15 mouse cellular contexts compared by ENCODE assay signal in genomic region chr16:45333678-45334375, GRCm38 (mm10).
DNase-seq lines count a peak whose midpoint lies in the region; ATAC-seq lines count a peak whose summit lies in the region.
"Had no signal": no experiment of that assay in that cellular context is flagged by ENCODE, and none has a peak within 500 bp of the region (broad histone marks: within the 10 kb centered on the region; RNA-seq: fewer than 3 reads in every experiment).

No protein-coding gene starts in this region.

- no peak overlapping the region for H3K4me3 ChIP-seq in embryonic facial prominence, embryonic 11.5 days (ENCODE audit: low read depth, low read length)
- H3K4me3 ChIP-seq in embryonic facial prominence, embryonic 10.5 days: no peak overlapping the region
- H3K4me3 ChIP-seq in kidney, embryonic 14.5 days (ENCODE audit: low read length): no peak overlapping the region
- no peak overlapping the region for H3K4me3 ChIP-seq in midbrain, embryonic 11.5 days (ENCODE audit: low read depth, low read length)
- H3K4me3 ChIP-seq in midbrain, embryonic 16.5 days (ENCODE audit: low read depth, low read length): no peak overlapping the region
- H3K4me3 ChIP-seq: heart, embryonic 13.5 days; liver, embryonic 13.5 days had no signal

- no peaks in the 10 kb centered on the region for H3K9me3 ChIP-seq in embryonic facial prominence, embryonic 11.5 days (replicated peaks; ENCODE audit: control insufficient read depth, low read length)
- H3K9me3 ChIP-seq in embryonic facial prominence, embryonic 10.5 days: no peaks in the 10 kb centered on the region
- H3K9me3 ChIP-seq in kidney, embryonic 14.5 days (ENCODE audit: control insufficient read depth, low read length): no peaks in the 10 kb centered on the region
- no peaks in the 10 kb centered on the region for H3K9me3 ChIP-seq in midbrain, embryonic 11.5 days (ENCODE audit: control insufficient read depth, low read length)
- no peaks in the 10 kb centered on the region for H3K9me3 ChIP-seq in midbrain, embryonic 16.5 days (replicated peaks; ENCODE audit: control insufficient read depth, low read length, poor library complexity, severe bottlenecking)
- H3K9me3 ChIP-seq: heart, embryonic 13.5 days; liver, embryonic 13.5 days had no signal

- H3K27me3 ChIP-seq in embryonic facial prominence, embryonic 11.5 days (ENCODE audit: control insufficient read depth, insufficient read depth, low read length): no peaks in the 10 kb centered on the region
- H3K27me3 ChIP-seq in embryonic facial prominence, embryonic 10.5 days (replicated peaks; ENCODE audit: low read depth, poor library complexity, severe bottlenecking): no peaks in the 10 kb centered on the region
- no peaks in the 10 kb centered on the region for H3K27me3 ChIP-seq in kidney, embryonic 14.5 days (ENCODE audit: control insufficient read depth, insufficient read depth, low read length)
- H3K27me3 ChIP-seq in midbrain, embryonic 11.5 days (ENCODE audit: control insufficient read depth, insufficient read depth, low read length): no peaks in the 10 kb centered on the region
- H3K27me3 ChIP-seq in midbrain, embryonic 16.5 days (ENCODE audit: control insufficient read depth, insufficient read depth, low read depth, low read length): no peaks in the 10 kb centered on the region
- H3K27me3 ChIP-seq: heart, embryonic 13.5 days; liver, embryonic 13.5 days had no signal

- no peak for DNase-seq in embryonic facial prominence, embryonic 11.5 days (ENCODE audit: low spot score)
- no peak for DNase-seq in embryonic facial prominence, embryonic 10.5 days (ENCODE audit: low spot score)
- DNase-seq in kidney, adult 18-20 months: no peak
- no peak for DNase-seq in midbrain, embryonic 11.5 days (ENCODE audit: low spot score, missing footprints)
- DNase-seq in spleen, postnatal 36 days (ENCODE audit: low spot score in 2 of 2): no peak
- DNase-seq in left cerebral cortex, postnatal 14 days (ENCODE audit: low spot score in 2 of 2): no peak
- DNase-seq: cerebellum, adult 9-10 months; gastrocnemius, postnatal 36 days; heart, postnatal 36 days; liver, embryonic 13.5 days; right cerebral cortex, adult 18-20 months had no signal

- no peak overlapping the region for H3K9ac ChIP-seq in embryonic facial prominence, embryonic 11.5 days (replicated peaks; ENCODE audit: low read length)
- no peak overlapping the region for H3K9ac ChIP-seq in kidney, embryonic 14.5 days (ENCODE audit: low read depth, low read length)
- H3K9ac ChIP-seq in midbrain, embryonic 11.5 days (ENCODE audit: low read length): no peak overlapping the region
- H3K9ac ChIP-seq in midbrain, embryonic 16.5 days (ENCODE audit: low read depth, low read length): no peak overlapping the region
- H3K9ac ChIP-seq: heart, embryonic 13.5 days; liver, embryonic 13.5 days had no signal

- intact Hi-C loops in left cerebral cortex, postnatal 14 days (cut with DNase I): no loop called here

- no peak overlapping the region for H3K4me2 ChIP-seq in embryonic facial prominence, embryonic 11.5 days (ENCODE audit: low read depth, low read length)
- H3K4me2 ChIP-seq in kidney, embryonic 14.5 days (replicated peaks; ENCODE audit: low read depth, low read length): no peak overlapping the region
- H3K4me2 ChIP-seq in midbrain, embryonic 11.5 days: no peak overlapping the region
- H3K4me2 ChIP-seq in midbrain, embryonic 16.5 days (ENCODE audit: low read length): no peak overlapping the region
- H3K4me2 ChIP-seq: heart, embryonic 13.5 days; liver, embryonic 13.5 days had no signal

- H3K27ac ChIP-seq in embryonic facial prominence, embryonic 11.5 days (replicated peaks; ENCODE audit: low read depth, low read length): no peak overlapping the region
- H3K27ac ChIP-seq in embryonic facial prominence, embryonic 10.5 days (replicated peaks): no peak overlapping the region
- H3K27ac ChIP-seq in kidney, embryonic 14.5 days (ENCODE audit: low read depth, low read length): no peak overlapping the region
- no peak overlapping the region for H3K27ac ChIP-seq in midbrain, embryonic 11.5 days (ENCODE audit: low read depth, low read length)
- H3K27ac ChIP-seq in midbrain, embryonic 16.5 days (ENCODE audit: low read length): no peak overlapping the region
- H3K27ac ChIP-seq: heart, embryonic 13.5 days; liver, embryonic 13.5 days had no signal

- no peaks in the 10 kb centered on the region for H3K36me3 ChIP-seq in embryonic facial prominence, embryonic 11.5 days (replicated peaks; ENCODE audit: control insufficient read depth, insufficient read depth, low read depth, low read length)
- no peaks in the 10 kb centered on the region for H3K36me3 ChIP-seq in embryonic facial prominence, embryonic 10.5 days (replicated peaks)
- no peaks in the 10 kb centered on the region for H3K36me3 ChIP-seq in kidney, embryonic 14.5 days (ENCODE audit: control insufficient read depth, insufficient read depth, low read length)
- no peaks in the 10 kb centered on the region for H3K36me3 ChIP-seq in midbrain, embryonic 11.5 days (ENCODE audit: control insufficient read depth, insufficient read depth, low read length)
- H3K36me3 ChIP-seq in midbrain, embryonic 16.5 days (ENCODE audit: control insufficient read depth, insufficient read depth, low read length): no peaks in the 10 kb centered on the region
- H3K36me3 ChIP-seq: heart, embryonic 13.5 days; liver, embryonic 13.5 days had no signal

- WGBS in embryonic facial prominence, embryonic 11.5 days: 84% methylated on average over 8 of the region's 8 CpGs
- 87% methylated on average over 8 of the region's 8 CpGs for WGBS in embryonic facial prominence, embryonic 10.5 days
- 84% methylated on average over 8 of the region's 8 CpGs for WGBS in kidney, embryonic 14.5 days
- 86% methylated on average over 8 of the region's 8 CpGs for WGBS in midbrain, embryonic 11.5 days
- 86% methylated on average over 8 of the region's 8 CpGs for WGBS in midbrain, embryonic 16.5 days

- no peaks in the 10 kb centered on the region for H3K4me1 ChIP-seq in embryonic facial prominence, embryonic 11.5 days (ENCODE audit: control insufficient read depth, insufficient read depth, low read length)
- H3K4me1 ChIP-seq in embryonic facial prominence, embryonic 10.5 days: peaks cover 3% of the 10 kb centered on the region; the same call in 1 of the 2 replicates
- no peaks in the 10 kb centered on the region for H3K4me1 ChIP-seq in kidney, embryonic 14.5 days (ENCODE audit: control insufficient read depth, insufficient read depth, low read length)
- H3K4me1 ChIP-seq in midbrain, embryonic 11.5 days (ENCODE audit: control insufficient read depth, insufficient read depth, low read length): no peaks in the 10 kb centered on the region
- H3K4me1 ChIP-seq in midbrain, embryonic 16.5 days (ENCODE audit: control insufficient read depth, insufficient read depth, low read length): no peaks in the 10 kb centered on the region
- H3K4me1 ChIP-seq: liver, embryonic 13.5 days had no signal

- ATAC-seq in embryonic facial prominence, embryonic 11.5 days (replicated peaks; ENCODE audit: insufficient number of reproducible peaks, low FRiP score, low TSS enrichment, low read depth): peak; percentile 54; the same call in 1 of the 2 replicates
- 0 out of 2 replicates have a peak, but pooled peaks have one; percentile 32 for ATAC-seq in kidney, embryonic 14.5 days (ENCODE audit: low FRiP score, low TSS enrichment)
- ATAC-seq in midbrain, embryonic 11.5 days (ENCODE audit: low FRiP score): peak; percentile 54; the same call in 1 of the 2 replicates
- no peak for ATAC-seq in midbrain, embryonic 16.5 days
- ATAC-seq: forebrain, embryonic 14.5 days had no signal
